Mouse (Mus musculus): ENCODE data around the gene Phc2. TPM values are rescaled to one million over a fixed set of nuclear protein-coding genes. Genes with fewer than 3 reads are reported as not detected.

Gene Phc2
- polyA plus RNA-seq, 1 experiment, result 61.4 TPM

DNA sequence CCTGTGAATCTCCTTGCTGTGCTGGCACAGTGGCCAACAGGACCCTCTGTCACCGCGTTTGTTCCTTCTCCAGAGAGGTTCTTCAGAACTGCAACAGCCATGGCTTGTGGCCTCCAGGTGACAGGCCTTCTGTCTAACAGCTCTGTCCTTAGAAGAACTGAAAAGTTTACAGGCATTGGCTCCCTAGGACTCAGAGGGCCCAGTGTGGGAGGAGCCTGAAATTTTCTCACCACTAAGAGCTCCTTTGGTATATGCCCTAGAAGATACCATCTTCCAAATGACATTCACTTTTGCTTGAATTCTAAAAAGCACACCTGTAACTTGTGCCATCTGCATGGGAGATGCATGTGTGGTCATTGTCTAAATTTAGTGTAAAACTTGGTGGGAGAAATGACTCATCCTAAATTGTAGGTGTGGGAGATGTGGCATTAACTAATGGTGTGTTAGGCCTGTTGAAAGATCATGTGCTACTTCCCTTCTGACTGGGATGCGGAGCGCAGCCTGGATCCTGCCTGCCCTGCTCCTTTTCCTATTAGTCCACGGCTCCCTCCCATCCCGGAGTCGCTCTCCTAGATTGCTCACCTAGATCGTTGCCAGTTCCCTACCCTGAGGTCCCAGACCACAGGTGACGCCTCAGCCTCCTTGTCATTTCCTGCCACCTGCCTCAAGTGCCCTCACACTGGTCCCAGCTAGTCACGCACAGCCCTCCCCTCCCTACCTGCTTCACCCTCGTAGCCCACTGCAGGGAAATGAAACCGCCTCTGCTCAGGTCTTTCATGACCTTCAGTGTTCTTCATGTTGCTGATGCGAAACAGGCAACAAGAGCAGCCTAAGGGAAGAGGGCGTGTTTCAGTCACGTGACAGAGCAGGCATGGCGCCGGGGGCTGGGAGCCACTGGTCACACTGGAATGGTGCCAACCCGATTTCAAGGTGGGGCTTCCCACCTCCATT, 80.5 kb downstream of the Phc2 start:
- no peak overlapping the region for H3K27ac ChIP-seq (ENCODE audit: insufficient read depth, low read depth, low read length)
- H3K4me1 ChIP-seq (ENCODE audit: control insufficient read depth, insufficient read depth, low read length), result peaks cover 57% of the 10 kb centered on the region
- no peak overlapping the region for H3K4me3 ChIP-seq (ENCODE audit: insufficient read depth, low read length)
- no peak for TF ChIP-seq POLR2A (IDR thresholded peaks at IDR 0.05; ENCODE audit: borderline replicate concordance, low read depth, low read length)
- no peak for TF ChIP-seq CTCF (IDR thresholded peaks at IDR 0.05; ENCODE audit: low read depth, low read length)

GRCm38 (mm10) chr4:128737137-128737589, 82.7 kb downstream of the Phc2 start:
- H3K4me3 ChIP-seq (ENCODE audit: insufficient read depth, low read length), result no peak overlapping the region
- no peak overlapping the region for H3K27ac ChIP-seq (ENCODE audit: insufficient read depth, low read depth, low read length)
- peaks cover 40% of the 10 kb centered on the region for H3K4me1 ChIP-seq (ENCODE audit: control insufficient read depth, insufficient read depth, low read length)
- TF ChIP-seq POLR2A (IDR thresholded peaks at IDR 0.05; ENCODE audit: borderline replicate concordance, low read depth, low read length), result no peak
- no peak for TF ChIP-seq CTCF (IDR thresholded peaks at IDR 0.05; ENCODE audit: low read depth, low read length)

DNA sequence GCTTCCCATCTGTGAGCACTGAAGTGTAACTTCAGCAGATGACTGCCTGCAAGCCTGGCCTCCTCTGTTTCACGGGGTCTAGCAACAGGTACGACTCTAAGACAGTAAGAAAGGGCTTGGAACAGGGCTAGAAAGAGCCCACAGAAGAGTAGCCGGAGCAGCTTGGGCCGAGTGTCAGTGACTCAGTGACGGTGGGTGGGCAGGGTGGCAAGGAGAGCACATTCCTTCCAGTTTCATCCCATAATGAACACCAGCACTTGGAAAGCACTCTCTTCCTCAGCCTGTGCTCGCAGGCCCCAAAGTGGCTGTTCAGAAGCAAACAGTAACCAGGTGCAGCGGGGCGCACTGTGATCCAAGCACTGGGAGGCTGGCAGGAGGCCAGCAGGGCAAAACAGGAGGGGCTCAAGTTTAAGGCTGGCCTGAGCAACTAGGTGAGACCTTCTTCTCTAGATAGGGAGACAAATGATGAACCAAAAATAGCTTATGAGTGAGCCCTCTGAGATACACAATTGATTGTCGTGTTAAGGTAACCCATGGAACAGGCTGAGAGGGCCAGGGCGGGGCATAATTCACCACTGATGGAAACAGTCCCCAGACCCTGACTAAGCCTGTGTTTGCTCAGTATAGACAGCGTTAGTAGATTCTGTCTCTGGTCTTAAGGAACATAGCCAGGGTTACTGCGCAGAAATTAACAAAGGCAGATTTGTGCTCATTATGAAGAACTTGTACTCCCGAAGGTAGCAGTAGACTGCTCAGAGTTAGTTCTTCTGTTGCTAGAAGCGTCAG, 83.5 kb downstream of the Phc2 start:
- TF ChIP-seq POLR2A (IDR thresholded peaks at IDR 0.05; ENCODE audit: borderline replicate concordance, low read depth, low read length), result no peak
- no peak for TF ChIP-seq CTCF (IDR thresholded peaks at IDR 0.05; ENCODE audit: low read depth, low read length)

GRCm38 (mm10) chr4:128740878-128741277, 86.4 kb downstream of the Phc2 start:
- no peak for TF ChIP-seq POLR2A (IDR thresholded peaks at IDR 0.05; ENCODE audit: borderline replicate concordance, low read depth, low read length)
- no peak for TF ChIP-seq CTCF (IDR thresholded peaks at IDR 0.05; ENCODE audit: low read depth, low read length)
- Histone ChIP-seq H3K27ac (ENCODE audit: insufficient read depth, low read depth, low read length) (no peak overlapping the region), H3K4me3 (ENCODE audit: insufficient read depth, low read length) (no peak overlapping the region), H3K4me1 (ENCODE audit: control insufficient read depth, insufficient read depth, low read length) (peaks cover 12% of the 10 kb centered on the region)

More for the DNA sequence above, 83.5 kb downstream of the Phc2 start:
- Histone ChIP-seq H3K4me3 (ENCODE audit: insufficient read depth, low read length) (no peak overlapping the region), H3K27ac (ENCODE audit: insufficient read depth, low read depth, low read length) (no peak overlapping the region), H3K4me1 (ENCODE audit: control insufficient read depth, insufficient read depth, low read length) (peaks cover 37% of the 10 kb centered on the region)

DNA sequence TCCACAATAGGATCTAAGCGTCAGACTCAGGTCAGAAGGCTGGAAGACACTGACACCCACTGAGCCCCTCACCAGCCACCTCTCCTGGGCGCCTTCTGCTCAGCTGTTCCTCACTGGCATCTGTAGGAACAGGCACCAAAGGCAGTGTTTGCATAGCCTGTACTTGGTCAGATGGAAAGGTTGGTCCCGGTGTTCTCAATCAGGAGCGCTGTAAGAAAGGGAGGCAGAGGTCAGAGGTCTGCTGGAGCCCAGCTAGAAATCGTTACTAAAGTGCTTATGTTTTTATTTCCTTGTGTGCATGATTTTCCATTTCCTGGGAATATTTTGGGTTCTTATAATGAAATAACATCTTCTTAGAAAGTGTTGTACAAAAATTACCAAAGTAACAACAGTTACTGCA, 87.4 kb downstream of the Phc2 start:
- TF ChIP-seq POLR2A (IDR thresholded peaks at IDR 0.05; ENCODE audit: borderline replicate concordance, low read depth, low read length) (no peak), CTCF (IDR thresholded peaks at IDR 0.05; ENCODE audit: low read depth, low read length) (no peak)

GRCm38 (mm10) chr4:128742379-128742970, 88.0 kb downstream of the Phc2 start:
- Histone ChIP-seq H3K27ac (ENCODE audit: insufficient read depth, low read depth, low read length) (no peak overlapping the region), H3K4me1 (ENCODE audit: control insufficient read depth, insufficient read depth, low read length) (no peaks in the 10 kb centered on the region; the same call in 1 of the 2 replicates), H3K4me3 (ENCODE audit: insufficient read depth, low read length) (no peak overlapping the region)
- TF ChIP-seq POLR2A (IDR thresholded peaks at IDR 0.05; ENCODE audit: borderline replicate concordance, low read depth, low read length), result no peak
- no peak for TF ChIP-seq CTCF (IDR thresholded peaks at IDR 0.05; ENCODE audit: low read depth, low read length)

More for the DNA sequence above, 87.4 kb downstream of the Phc2 start:
- no peak overlapping the region for H3K4me3 ChIP-seq (ENCODE audit: insufficient read depth, low read length)
- H3K27ac ChIP-seq (ENCODE audit: insufficient read depth, low read depth, low read length), result no peak overlapping the region
- H3K4me1 ChIP-seq (ENCODE audit: control insufficient read depth, insufficient read depth, low read length), result peaks cover 3% of the 10 kb centered on the region

- TF ChIP-seq CTCF (IDR thresholded peaks at IDR 0.05; ENCODE audit: low read depth, low read length) (no peak), POLR2A (IDR thresholded peaks at IDR 0.05; ENCODE audit: borderline replicate concordance, low read depth, low read length) (no peak)
- H3K27ac ChIP-seq (ENCODE audit: insufficient read depth, low read depth, low read length), result no peak overlapping the region
- H3K4me1 ChIP-seq (ENCODE audit: control insufficient read depth, insufficient read depth, low read length), result no peaks in the 10 kb centered on the region; the same call in 1 of the 2 replicates
- H3K4me3 ChIP-seq (ENCODE audit: insufficient read depth, low read length), result no peak overlapping the region
Observed at GRCm38 (mm10) chr4:128743031-128743626, 88.6 kb downstream of the Phc2 start.

GRCm38 (mm10) chr4:128745160-128745559, 90.7 kb downstream of the Phc2 start:
- Histone ChIP-seq H3K27ac (ENCODE audit: insufficient read depth, low read depth, low read length) (no peak overlapping the region), H3K4me3 (ENCODE audit: insufficient read depth, low read length) (no peak overlapping the region), H3K4me1 (ENCODE audit: control insufficient read depth, insufficient read depth, low read length) (no peaks in the 10 kb centered on the region; the same call in 1 of the 2 replicates)
- TF ChIP-seq CTCF (IDR thresholded peaks at IDR 0.05; ENCODE audit: low read depth, low read length) (no peak), POLR2A (IDR thresholded peaks at IDR 0.05; ENCODE audit: borderline replicate concordance, low read depth, low read length) (no peak)
